Mouse (Mus musculus): ENCODE measurements around the gene Ctnna3. TPM values are rescaled to one million over a fixed set of nuclear protein-coding genes. Genes with fewer than 3 reads are reported as not detected.

The Ctnna3 gene
- polyA plus RNA-seq, 1 experiment from 2014 or later: not detected

GRCm38 (mm10) chr10:63947266-63947665 is 517.4 kb downstream of the Ctnna3 start:
- WGBS (ENCODE audit: insufficient replicate concordance): 65% methylated on average over 4 of the region's 4 CpGs
- ATAC-seq (no peak), DNase-seq (no peak)
- Histone ChIP-seq H3K36me3 (replicated peaks; ENCODE audit: insufficient read depth, low read length) (no peaks in the 10 kb centered on the region), H3K27me3 (ENCODE audit: insufficient read depth, low read length) (no peaks in the 10 kb centered on the region), H3K4me1 (ENCODE audit: insufficient read depth) (no peaks in the 10 kb centered on the region), H3K27ac (ENCODE audit: low read depth) (no peak overlapping the region), H3K4me3 (ENCODE audit: low read depth, low read length) (no peak overlapping the region), H3K9ac (replicated peaks) (no peak overlapping the region), H3K4me2 (ENCODE audit: low read depth, low read length) (no peak overlapping the region), H3K9me3 (ENCODE audit: low read length) (no peaks in the 10 kb centered on the region)
- TF ChIP-seq CTCF (IDR thresholded peaks at IDR 0.05; ENCODE audit: low read depth) (no peak), EP300 (IDR thresholded peaks at IDR 0.05; ENCODE audit: low read depth) (no peak)

- H3K36me3 ChIP-seq (replicated peaks; ENCODE audit: insufficient read depth, low read length): no peaks in the 10 kb centered on the region
- H3K4me3 ChIP-seq (ENCODE audit: low read depth, low read length): no peak overlapping the region
- H3K27me3 ChIP-seq (ENCODE audit: insufficient read depth, low read length): no peaks in the 10 kb centered on the region
- H3K9ac ChIP-seq (replicated peaks): no peak overlapping the region
- ATAC-seq: no peak
- WGBS (ENCODE audit: insufficient replicate concordance): 55% methylated on average over 8 of the region's 8 CpGs
- DNase-seq: no peak
- no peak overlapping the region for H3K4me2 ChIP-seq (ENCODE audit: low read depth, low read length)
- no peaks in the 10 kb centered on the region for H3K4me1 ChIP-seq (ENCODE audit: insufficient read depth)
- H3K27ac ChIP-seq (ENCODE audit: low read depth): no peak overlapping the region
- TF ChIP-seq CTCF (IDR thresholded peaks at IDR 0.05; ENCODE audit: low read depth): no peak
- TF ChIP-seq EP300 (IDR thresholded peaks at IDR 0.05; ENCODE audit: low read depth): no peak
- H3K9me3 ChIP-seq (ENCODE audit: low read length): no peaks in the 10 kb centered on the region
Measured at GRCm38 (mm10) chr10:63950867-63951266, 521.0 kb downstream of the Ctnna3 start.

- H3K36me3 ChIP-seq (replicated peaks; ENCODE audit: insufficient read depth, low read length): no peaks in the 10 kb centered on the region
- no peaks in the 10 kb centered on the region for H3K9me3 ChIP-seq (ENCODE audit: low read length)
- ATAC-seq: no peak
- H3K4me2 ChIP-seq (ENCODE audit: low read depth, low read length): no peak overlapping the region
- no peak overlapping the region for H3K4me3 ChIP-seq (ENCODE audit: low read depth, low read length)
- WGBS (ENCODE audit: insufficient replicate concordance): 79% methylated on average over 1 of the region's 1 CpGs
- no peaks in the 10 kb centered on the region for H3K4me1 ChIP-seq (ENCODE audit: insufficient read depth)
- H3K27ac ChIP-seq (ENCODE audit: low read depth): no peak overlapping the region
- DNase-seq: no peak
- no peak overlapping the region for H3K9ac ChIP-seq (replicated peaks)
- TF ChIP-seq CTCF (IDR thresholded peaks at IDR 0.05; ENCODE audit: low read depth) (no peak), EP300 (IDR thresholded peaks at IDR 0.05; ENCODE audit: low read depth) (no peak)
- no peaks in the 10 kb centered on the region for H3K27me3 ChIP-seq (ENCODE audit: insufficient read depth, low read length)
Measured at GRCm38 (mm10) chr10:63951481-63951880, 521.6 kb downstream of the Ctnna3 start.

GRCm38 (mm10) chr10:63954308-63954930 is 524.5 kb downstream of the Ctnna3 start:
- Histone ChIP-seq H3K9me3 (ENCODE audit: low read length) (no peaks in the 10 kb centered on the region), H3K27ac (ENCODE audit: low read depth) (no peak overlapping the region), H3K4me1 (ENCODE audit: insufficient read depth) (no peaks in the 10 kb centered on the region), H3K27me3 (ENCODE audit: insufficient read depth, low read length) (no peaks in the 10 kb centered on the region), H3K36me3 (replicated peaks; ENCODE audit: insufficient read depth, low read length) (no peaks in the 10 kb centered on the region), H3K4me3 (ENCODE audit: low read depth, low read length) (no peak overlapping the region), H3K4me2 (ENCODE audit: low read depth, low read length) (no peak overlapping the region), H3K9ac (replicated peaks) (no peak overlapping the region)
- no peak for ATAC-seq
- no peak for DNase-seq
- no peak for TF ChIP-seq EP300 (IDR thresholded peaks at IDR 0.05; ENCODE audit: low read depth)
- TF ChIP-seq CTCF (IDR thresholded peaks at IDR 0.05; ENCODE audit: low read depth): no peak
- WGBS (ENCODE audit: insufficient replicate concordance): 18% methylated on average over 6 of the region's 7 CpGs

GRCm38 (mm10) chr10:63972300-63972699 is 542.4 kb downstream of the Ctnna3 start:
- Histone ChIP-seq H3K4me1 (ENCODE audit: insufficient read depth) (no peaks in the 10 kb centered on the region), H3K9me3 (ENCODE audit: low read length) (no peaks in the 10 kb centered on the region), H3K27me3 (ENCODE audit: insufficient read depth, low read length) (no peaks in the 10 kb centered on the region), H3K9ac (replicated peaks) (no peak overlapping the region), H3K4me2 (ENCODE audit: low read depth, low read length) (no peak overlapping the region), H3K27ac (ENCODE audit: low read depth) (no peak overlapping the region), H3K4me3 (ENCODE audit: low read depth, low read length) (no peak overlapping the region), H3K36me3 (replicated peaks; ENCODE audit: insufficient read depth, low read length) (no peaks in the 10 kb centered on the region)
- no peak for TF ChIP-seq EP300 (IDR thresholded peaks at IDR 0.05; ENCODE audit: low read depth)
- ATAC-seq: no peak
- WGBS (ENCODE audit: insufficient replicate concordance): 74% methylated on average over 2 of the region's 2 CpGs
- no peak for DNase-seq

- H3K4me2 ChIP-seq (ENCODE audit: low read depth, low read length): no peak overlapping the region
Measured at GRCm38 (mm10) chr10:63978101-63978500, 548.2 kb downstream of the Ctnna3 start.

More at GRCm38 (mm10) chr10:63978101-63978500, 548.2 kb downstream of the Ctnna3 start:
- no peaks in the 10 kb centered on the region for H3K36me3 ChIP-seq (replicated peaks; ENCODE audit: insufficient read depth, low read length)
- no peak for DNase-seq
- WGBS (ENCODE audit: insufficient replicate concordance): 52% methylated on average over 11 of the region's 11 CpGs
- TF ChIP-seq CTCF (IDR thresholded peaks at IDR 0.05; ENCODE audit: low read depth) (no peak), EP300 (IDR thresholded peaks at IDR 0.05; ENCODE audit: low read depth) (no peak)
- no peak overlapping the region for H3K27ac ChIP-seq (ENCODE audit: low read depth)
- no peak overlapping the region for H3K4me3 ChIP-seq (ENCODE audit: low read depth, low read length)
- no peak overlapping the region for H3K9ac ChIP-seq (replicated peaks)
- H3K27me3 ChIP-seq (ENCODE audit: insufficient read depth, low read length): no peaks in the 10 kb centered on the region
- no peaks in the 10 kb centered on the region for H3K9me3 ChIP-seq (ENCODE audit: low read length)
- no peak for ATAC-seq
- no peaks in the 10 kb centered on the region for H3K4me1 ChIP-seq (ENCODE audit: insufficient read depth)

Measured in liver, postnatal 0 days (tissue).